Mouse (Mus musculus): ENCODE data around the gene A930033H14Rik. TPM values are rescaled to one million over a fixed set of nuclear protein-coding genes. Genes with fewer than 3 reads are reported as not detected.

A930033H14Rik gene
- total and polyA plus RNA-seq, 3 experiments = not detected

DNA sequence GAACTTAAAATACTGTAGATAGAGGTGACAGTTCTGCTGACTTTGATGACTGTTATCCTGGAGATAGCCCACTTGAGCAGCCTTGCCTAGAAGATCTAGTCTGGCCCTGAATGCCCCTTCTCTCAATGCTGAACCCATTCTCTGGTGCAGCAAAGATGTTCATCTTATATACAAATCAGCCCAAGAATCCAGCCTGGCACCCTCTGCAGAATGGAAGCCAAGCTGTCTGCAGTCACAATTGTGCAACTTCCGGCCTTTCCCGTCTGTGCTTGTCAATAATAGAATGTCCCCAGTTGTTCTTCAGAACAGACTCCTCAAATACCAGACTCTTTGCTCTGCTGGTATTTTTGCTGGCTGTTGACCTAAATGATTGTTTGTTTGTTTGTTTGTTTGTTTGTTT is 27.6 kb upstream of the A930033H14Rik start:
- Histone ChIP-seq H3K27ac (ENCODE audit: control insufficient read depth, low read depth, low read length) (no peak overlapping the region), H3K79me2 (ENCODE audit: control insufficient read depth, insufficient read depth, low read length, poor library complexity) (no peaks in the 10 kb centered on the region), H3K4me1 (ENCODE audit: control insufficient read depth in 1 of 2, insufficient read depth in 2 of 2, low read length in 2 of 2) (no peaks in the 10 kb centered on the region), H3K9me3 (replicated peaks; ENCODE audit: insufficient read depth, low read length) (no peaks in the 10 kb centered on the region), H3K36me3 (ENCODE audit: control insufficient read depth in 1 of 2, insufficient read depth in 2 of 2, low read length in 2 of 2) (no peaks in the 10 kb centered on the region), H3K27me3 (ENCODE audit: control insufficient read depth in 1 of 2, insufficient read depth in 2 of 2, low read length in 2 of 2) (no peaks in the 10 kb centered on the region; a peak in 1 of 4 replicates), H3K4me3 (ENCODE audit: control insufficient read depth in 1 of 2, insufficient read depth in 1 of 2, low read depth in 2 of 2, low read length in 2 of 2) (no peak overlapping the region), H3K9ac (ENCODE audit: control insufficient read depth, low read depth, low read length, poor library complexity, severe bottlenecking) (no peak overlapping the region)
- no peak for DNase-seq (ENCODE audit: low read depth, low spot score)
- TF ChIP-seq TBP (IDR thresholded peaks at IDR 0.05; ENCODE audit: low read depth, low read length) (no peak), BHLHE40 (IDR thresholded peaks at IDR 0.05; ENCODE audit: borderline replicate concordance, low read depth, low read length) (no peak), SIN3A (IDR thresholded peaks at IDR 0.05; ENCODE audit: low read length) (no peak), RCOR1 (IDR thresholded peaks at IDR 0.05; ENCODE audit: low read depth, low read length) (no peak), ZKSCAN1 (IDR thresholded peaks at IDR 0.05; ENCODE audit: low read depth, low read length) (no peak), JUND (IDR thresholded peaks at IDR 0.05; ENCODE audit: low read depth, low read length) (no peak), MAZ (IDR thresholded peaks at IDR 0.05; ENCODE audit: low read depth, low read length) (no peak), ELF1 (IDR thresholded peaks at IDR 0.05; ENCODE audit: low read depth, low read length) (no peak), MAX (IDR thresholded peaks at IDR 0.05; ENCODE audit: low read length) (no peak), ZMIZ1 (IDR thresholded peaks at IDR 0.05; ENCODE audit: low read depth, low read length) (no peak), EP300 (IDR thresholded peaks at IDR 0.05; ENCODE audit: low read depth in 1 of 2, low read length in 2 of 2) (no peak)

GRCm38 (mm10) chr10:69238311-69238710 is 25.4 kb upstream of the A930033H14Rik start:
- no peak overlapping the region for H3K27ac ChIP-seq (ENCODE audit: control insufficient read depth, low read depth, low read length)
- H3K9ac ChIP-seq (ENCODE audit: control insufficient read depth, low read depth, low read length, poor library complexity, severe bottlenecking) = no peak overlapping the region
- H3K4me3 ChIP-seq (ENCODE audit: control insufficient read depth in 1 of 2, insufficient read depth in 1 of 2, low read depth in 2 of 2, low read length in 2 of 2) = no peak overlapping the region
- no peaks in the 10 kb centered on the region for H3K79me2 ChIP-seq (ENCODE audit: control insufficient read depth, insufficient read depth, low read length, poor library complexity)
- H3K36me3 ChIP-seq (ENCODE audit: control insufficient read depth in 1 of 2, insufficient read depth in 2 of 2, low read length in 2 of 2) = no peaks in the 10 kb centered on the region
- H3K4me1 ChIP-seq (ENCODE audit: control insufficient read depth in 1 of 2, insufficient read depth in 2 of 2, low read length in 2 of 2) = no peaks in the 10 kb centered on the region
- no peaks in the 10 kb centered on the region for H3K9me3 ChIP-seq (replicated peaks; ENCODE audit: insufficient read depth, low read length)
- TF ChIP-seq KAT2A (conservative IDR thresholded peaks at IDR 0.05; ENCODE audit: low read depth, low read length) = no peak
- no peak for TF ChIP-seq ZKSCAN1 (IDR thresholded peaks at IDR 0.05; ENCODE audit: low read depth, low read length)
- no peak for TF ChIP-seq POLR2A (IDR thresholded peaks at IDR 0.05; ENCODE audit: control insufficient read depth in 1 of 2, insufficient read depth in 1 of 2, low read depth in 1 of 2, low read length in 2 of 2, poor library complexity in 1 of 2)
- TF ChIP-seq ZNF384 (IDR thresholded peaks at IDR 0.05; ENCODE audit: low read depth, low read length) = no peak
- TF ChIP-seq TAL1 (IDR thresholded peaks at IDR 0.05; ENCODE audit: low read length) = no peak
- no peak for DNase-seq (ENCODE audit: low read depth, low spot score)
- H3K27me3 ChIP-seq (ENCODE audit: control insufficient read depth in 1 of 2, insufficient read depth in 2 of 2, low read length in 2 of 2) = no peaks in the 10 kb centered on the region; a peak in 1 of 4 replicates

- H3K9ac ChIP-seq (ENCODE audit: control insufficient read depth, low read depth, low read length, poor library complexity, severe bottlenecking) = no peak overlapping the region
- no peak overlapping the region for H3K4me3 ChIP-seq (ENCODE audit: control insufficient read depth in 1 of 2, insufficient read depth in 1 of 2, low read depth in 2 of 2, low read length in 2 of 2)
- H3K9me3 ChIP-seq (replicated peaks; ENCODE audit: insufficient read depth, low read length) = no peaks in the 10 kb centered on the region
- H3K27ac ChIP-seq (ENCODE audit: control insufficient read depth, low read depth, low read length) = no peak overlapping the region
- no peak for DNase-seq (ENCODE audit: low read depth, low spot score)
- H3K27me3 ChIP-seq (ENCODE audit: control insufficient read depth in 1 of 2, insufficient read depth in 2 of 2, low read length in 2 of 2) = no peaks in the 10 kb centered on the region; a peak in 1 of 4 replicates
- no peaks in the 10 kb centered on the region for H3K4me1 ChIP-seq (ENCODE audit: control insufficient read depth in 1 of 2, insufficient read depth in 2 of 2, low read length in 2 of 2)
- no peaks in the 10 kb centered on the region for H3K79me2 ChIP-seq (ENCODE audit: control insufficient read depth, insufficient read depth, low read length, poor library complexity)
- no peaks in the 10 kb centered on the region for H3K36me3 ChIP-seq (ENCODE audit: control insufficient read depth in 1 of 2, insufficient read depth in 2 of 2, low read length in 2 of 2)
- no peak for TF ChIP-seq RCOR1 (IDR thresholded peaks at IDR 0.05; ENCODE audit: low read depth, low read length)
- TF ChIP-seq USF1 (IDR thresholded peaks at IDR 0.05; ENCODE audit: low read depth, low read length) = no peak
- no peak for TF ChIP-seq USF2 (IDR thresholded peaks at IDR 0.05; ENCODE audit: borderline replicate concordance in 1 of 2, insufficient read depth in 1 of 2, low read depth in 1 of 2, low read length in 2 of 2)
- no peak for TF ChIP-seq MYC (IDR thresholded peaks at IDR 0.05; ENCODE audit: low read depth, low read length)
- TF ChIP-seq RAD21 (IDR thresholded peaks at IDR 0.05; ENCODE audit: low read depth, low read length) = no peak
- no peak for TF ChIP-seq ZMIZ1 (IDR thresholded peaks at IDR 0.05; ENCODE audit: low read depth, low read length)
- TF ChIP-seq MYB (IDR thresholded peaks at IDR 0.05; ENCODE audit: low read depth, low read length) = no peak
- TF ChIP-seq E2F4 (IDR thresholded peaks at IDR 0.05; ENCODE audit: borderline replicate concordance, low read depth, low read length) = no peak
- TF ChIP-seq SIN3A (IDR thresholded peaks at IDR 0.05; ENCODE audit: low read length) = no peak
- no peak for TF ChIP-seq MXI1 (IDR thresholded peaks at IDR 0.05; ENCODE audit: low read depth, low read length)
- TF ChIP-seq MAZ (IDR thresholded peaks at IDR 0.05; ENCODE audit: low read depth, low read length) = no peak
- TF ChIP-seq TAL1 (IDR thresholded peaks at IDR 0.05; ENCODE audit: low read length) = no peak
- no peak for TF ChIP-seq GATA1 (IDR thresholded peaks at IDR 0.05; ENCODE audit: low read depth, low read length)
- no peak for TF ChIP-seq UBTF (IDR thresholded peaks at IDR 0.05; ENCODE audit: borderline replicate concordance, insufficient read depth, low read depth, low read length)
- TF ChIP-seq POLR2AphosphoS5 (IDR thresholded peaks at IDR 0.05; ENCODE audit: borderline replicate concordance, low read depth, low read length) = no peak
- no peak for TF ChIP-seq TBP (IDR thresholded peaks at IDR 0.05; ENCODE audit: low read depth, low read length)
- no peak for TF ChIP-seq BHLHE40 (IDR thresholded peaks at IDR 0.05; ENCODE audit: borderline replicate concordance, low read depth, low read length)
- TF ChIP-seq MAFK (IDR thresholded peaks at IDR 0.05; ENCODE audit: borderline replicate concordance, low read depth, low read length) = no peak
Measured at GRCm38 (mm10) chr10:69237781-69238180, 24.9 kb upstream of the A930033H14Rik start.

Measured in MEL (cell line).